Mouse (Mus musculus) C2C12 (cell line): ENCODE data around the gene Ccpg1. TPM values are rescaled to one million over a fixed set of nuclear protein-coding genes. Genes with fewer than 3 reads are reported as not detected.
A peak's percentile ranks its signal among the peaks of the same experiment; 100 is the strongest.

Experiments
- H3K27me3 ChIP-seq: one replicate; pipeline ENCODE4 v1.6.1; 2011; ENCODE audit not compliant: control insufficient read depth, insufficient read depth, insufficient read length
- H3K36me3 ChIP-seq: one replicate; pipeline ENCODE4 v1.6.1; 2011; ENCODE audit not compliant: control insufficient read depth, insufficient read depth
- H3K4me3 ChIP-seq: one replicate; pipeline ENCODE4 v1.5.1; 2011; ENCODE audit warnings: mild to moderate bottlenecking, control low read depth; ENCODE audit not compliant: poor library complexity, insufficient read depth, severe bottlenecking
- H3K79me2 ChIP-seq: one replicate; pipeline ENCODE4 v1.6.1; 2011; ENCODE audit not compliant: control insufficient read depth, insufficient read depth
- H3K79me3 ChIP-seq: one replicate; pipeline ENCODE4 v1.6.1; 2011; ENCODE audit warnings: low read depth, control low read depth
- H3ac ChIP-seq: one replicate; pipeline ENCODE3; 2011; ENCODE audit warnings: low read depth; ENCODE audit not compliant: control insufficient read depth, insufficient read length
- CEBPB ChIP-seq: IDR thresholded peaks from one replicate; pipeline ENCODE4 v1.6.1; 2011; ENCODE audit warnings: low read depth, mild to moderate bottlenecking, control low read depth, moderate library complexity
- CTCF ChIP-seq: IDR thresholded peaks from one replicate; pipeline ENCODE4 v1.5.1; 2011; ENCODE audit not compliant: control insufficient read depth, insufficient read depth, insufficient read length
- FOSL1 ChIP-seq: IDR thresholded peaks from one replicate; pipeline ENCODE4 v1.8.0; 2011; ENCODE audit warnings: mild to moderate bottlenecking, low read length; ENCODE audit not compliant: poor library complexity, insufficient read depth, severe bottlenecking
- MAX ChIP-seq: IDR thresholded peaks from one replicate; pipeline ENCODE4 v1.6.1; 2011; ENCODE audit warnings: mild to moderate bottlenecking, control low read depth
- MYOD1 ChIP-seq: IDR thresholded peaks from one replicate; pipeline ENCODE4 v1.6.1; 2011; ENCODE audit warnings: low read depth; ENCODE audit not compliant: control insufficient read depth, insufficient read length
- MYOG ChIP-seq: IDR thresholded peaks from one replicate; pipeline ENCODE4 v1.6.1; 2011; ENCODE audit not compliant: control insufficient read depth, insufficient read length; ENCODE audit errors: extremely low read depth
- USF1 ChIP-seq: IDR thresholded peaks from one replicate; pipeline ENCODE4 v1.6.1; 2011; ENCODE audit warnings: low read depth, mild to moderate bottlenecking, control low read depth, moderate library complexity
- polyA plus RNA-seq: library from polyadenylated mRNA; unstranded; fragments of >200 nt; fragmentation: generic; extraction: Trizol; gene quantifications from one replicate; pipeline ENCODE4 v1.2.1, GENCODE M21; 2012; ENCODE audit warnings: missing spikeins

Ccpg1 gene
- polyA plus RNA-seq, 1 experiment, result 3.5 TPM

- no peak within 1 kb of the TSS for H3K4me3 ChIP-seq
Measured at GRCm38 (mm10) chr9:73044146-73045079, 59.2 kb downstream of the Ccpg1 start, which contains the start of gene Rab27a. Rab27a (plus strand) TSS chr9:73044854.

DNA sequence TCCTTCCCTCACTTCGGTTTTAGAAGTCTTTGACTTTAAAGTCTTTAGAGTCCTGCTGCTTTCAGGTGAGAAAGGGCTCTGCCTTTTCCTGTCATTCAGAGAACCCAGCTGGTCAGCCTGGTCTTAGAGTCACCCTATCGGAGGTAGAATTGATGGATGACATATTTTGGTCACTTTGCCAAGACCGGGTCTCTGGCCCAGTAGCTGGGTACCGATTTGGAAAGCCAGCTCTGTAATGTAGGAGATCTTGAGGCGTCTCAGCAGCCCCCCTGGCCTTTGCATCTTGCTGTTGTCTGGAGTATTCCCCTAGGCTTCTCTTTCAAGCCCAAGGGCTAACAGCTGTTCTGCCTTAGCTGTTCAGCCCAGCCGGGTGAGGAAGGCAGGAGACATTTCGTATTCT, 60.0 kb downstream of the Ccpg1 start:
- TF ChIP-seq CEBPB (no peak), MAX (no peak), MYOG (no peak), USF1 (no peak), MYOD1 (no peak), CTCF (no peak), FOSL1 (no peak)
- Histone ChIP-seq H3K4me3 (no peak overlapping the region), H3K79me3 (peaks cover 3% of the 10 kb centered on the region), H3ac (no peak overlapping the region), H3K79me2 (peaks cover 8% of the 10 kb centered on the region), H3K36me3 (no peaks in the 10 kb centered on the region), H3K27me3 (peaks cover 6% of the 10 kb centered on the region)

More at GRCm38 (mm10) chr9:73044146-73045079, 59.2 kb downstream of the Ccpg1 start, which contains the start of gene Rab27a:
- no peak for TF ChIP-seq FOSL1
- peak; percentile 68 for TF ChIP-seq CTCF
- H3K27me3 ChIP-seq, result peaks cover 6% of the 10 kb centered on the region
- peaks cover 6% of the 10 kb centered on the region for H3K79me3 ChIP-seq
- no peaks in the 10 kb centered on the region for H3K36me3 ChIP-seq
- H3K79me2 ChIP-seq, result peaks cover 14% of the 10 kb centered on the region
- peak within 1 kb of the TSS; percentile 52 for H3ac ChIP-seq

GRCm38 (mm10) chr9:73045711-73046110, 60.5 kb downstream of the Ccpg1 start:
- TF ChIP-seq MYOD1, result no peak
- no peak for TF ChIP-seq USF1
- TF ChIP-seq MYOG, result no peak
- TF ChIP-seq MAX, result no peak
- no peak for TF ChIP-seq CTCF
- TF ChIP-seq CEBPB, result no peak
- TF ChIP-seq FOSL1, result no peak
- Histone ChIP-seq H3ac (no peak overlapping the region), H3K79me2 (peaks cover 3% of the 10 kb centered on the region), H3K79me3 (no peaks in the 10 kb centered on the region), H3K4me3 (no peak overlapping the region), H3K27me3 (peaks cover 6% of the 10 kb centered on the region), H3K36me3 (no peaks in the 10 kb centered on the region)

GRCm38 (mm10) chr9:73047906-73048305, 62.7 kb downstream of the Ccpg1 start:
- no peak overlapping the region for H3ac ChIP-seq
- H3K79me3 ChIP-seq, result no peaks in the 10 kb centered on the region
- no peaks in the 10 kb centered on the region for H3K36me3 ChIP-seq
- peaks cover 9% of the 10 kb centered on the region for H3K27me3 ChIP-seq
- H3K4me3 ChIP-seq, result no peak overlapping the region
- H3K79me2 ChIP-seq, result no peaks in the 10 kb centered on the region
- no peak for TF ChIP-seq MYOG
- TF ChIP-seq USF1, result no peak
- TF ChIP-seq MYOD1, result no peak
- TF ChIP-seq CTCF, result no peak
- TF ChIP-seq FOSL1, result no peak
- no peak for TF ChIP-seq MAX
- no peak for TF ChIP-seq CEBPB

GRCm38 (mm10) chr9:73048927-73049326, 63.7 kb downstream of the Ccpg1 start:
- no peak overlapping the region for H3K4me3 ChIP-seq
- TF ChIP-seq CTCF (no peak), FOSL1 (no peak), MAX (no peak), MYOG (no peak), CEBPB (no peak)
- no peaks in the 10 kb centered on the region for H3K79me2 ChIP-seq

More at GRCm38 (mm10) chr9:73048927-73049326, 63.7 kb downstream of the Ccpg1 start:
- no peaks in the 10 kb centered on the region for H3K36me3 ChIP-seq
- H3K79me3 ChIP-seq, result no peaks in the 10 kb centered on the region
- no peak overlapping the region for H3ac ChIP-seq
- H3K27me3 ChIP-seq, result peaks cover 12% of the 10 kb centered on the region
